In the genomic region with DNA sequence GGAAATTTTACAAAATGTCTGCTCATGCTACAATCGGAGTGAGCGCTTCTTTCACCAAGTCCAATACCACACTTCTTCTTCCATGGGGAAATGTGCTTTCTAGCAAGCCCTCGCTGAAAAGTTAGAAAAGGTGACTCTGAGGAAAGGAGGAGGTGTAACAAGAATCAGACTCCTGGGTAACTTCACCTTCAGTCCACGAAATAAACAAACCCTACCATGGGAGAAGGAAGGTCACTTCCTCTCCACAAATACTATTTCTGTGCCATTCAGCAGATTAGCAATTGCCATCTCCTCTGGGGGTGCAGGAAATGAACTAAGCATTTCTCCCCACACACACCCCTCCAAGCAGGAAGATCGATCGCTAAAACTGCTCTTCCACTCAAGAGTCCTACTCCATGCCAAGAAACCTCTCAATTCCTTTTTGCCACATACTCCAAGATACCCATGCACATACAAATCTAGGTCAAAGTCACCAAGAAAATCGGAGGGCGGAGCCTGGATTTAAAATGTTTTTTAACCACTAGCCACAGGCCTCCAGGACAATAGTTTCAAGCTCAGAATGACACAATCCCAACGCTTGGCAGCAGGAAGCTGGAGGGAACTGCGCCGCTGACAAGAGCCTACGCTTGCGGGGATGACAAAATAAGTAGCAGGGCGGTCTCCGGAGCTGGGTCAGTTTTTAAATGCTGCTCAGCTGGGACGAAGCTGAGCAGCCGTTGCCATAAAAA, we compare ENCODE assay signal across 8 mouse cellular contexts. TPM values are rescaled to one million over a fixed set of nuclear protein-coding genes. Genes with fewer than 3 reads are reported as not detected.
DNase-seq lines count a peak whose midpoint lies in the region; ATAC-seq and TF ChIP-seq lines count a peak whose summit lies in the region.

No protein-coding gene starts in this region.

- no peak for TF ChIP-seq CTCF in heart, postnatal 0 days (IDR thresholded peaks at IDR 0.05; ENCODE audit: low read depth)

- H3K4me3 ChIP-seq in heart, postnatal 0 days (ENCODE audit: low read depth, low read length): peak overlapping the region; percentile 90
- H3K4me3 ChIP-seq in liver, embryonic 13.5 days (replicated peaks): peak overlapping the region; percentile 94
- H3K4me3 ChIP-seq in neural tube, embryonic 12.5 days: peak overlapping the region; percentile 81

- intact Hi-C loops in left cerebral cortex, postnatal 4 days (cut with DNase I): no loop called here

- H3K9ac ChIP-seq in heart, postnatal 0 days (replicated peaks; ENCODE audit: low read depth, low read length): peak overlapping the region; percentile 78
- peak overlapping the region; percentile 98 for H3K9ac ChIP-seq in liver, embryonic 13.5 days
- peak overlapping the region; percentile 75 for H3K9ac ChIP-seq in neural tube, embryonic 12.5 days

- H3K9me3 ChIP-seq in heart, postnatal 0 days (replicated peaks; ENCODE audit: control insufficient read depth, low read length): no peaks in the 10 kb centered on the region
- H3K9me3 ChIP-seq in liver, embryonic 13.5 days (replicated peaks): no peaks in the 10 kb centered on the region
- no peaks in the 10 kb centered on the region for H3K9me3 ChIP-seq in neural tube, embryonic 12.5 days

- H3K36me3 ChIP-seq in heart, postnatal 0 days (replicated peaks; ENCODE audit: control insufficient read depth, insufficient read depth, low read length): peaks cover 20% of the 10 kb centered on the region
- H3K36me3 ChIP-seq in liver, embryonic 13.5 days: peaks cover 41% of the 10 kb centered on the region
- H3K36me3 ChIP-seq in neural tube, embryonic 12.5 days: peaks cover 19% of the 10 kb centered on the region

- no peaks in the 10 kb centered on the region for H3K27me3 ChIP-seq in heart, postnatal 0 days (ENCODE audit: control insufficient read depth, insufficient read depth, low read length)
- H3K27me3 ChIP-seq in liver, embryonic 13.5 days: no peaks in the 10 kb centered on the region
- H3K27me3 ChIP-seq in neural tube, embryonic 12.5 days (replicated peaks): no peaks in the 10 kb centered on the region

- peak; percentile 39 to 49 for DNase-seq in spleen, postnatal 10 days (ENCODE audit: low spot score in 2 of 2)
- DNase-seq in spleen, postnatal 36 days (ENCODE audit: low spot score in 2 of 2): no peak
- peak; percentile 16 for DNase-seq in heart, postnatal 0 days (ENCODE audit: low spot score)
- DNase-seq in liver, embryonic 13.5 days: no peak
- DNase-seq in frontal cortex, postnatal 14 days (ENCODE audit: low spot score in 2 of 2): no peak
- DNase-seq in left cerebral cortex, postnatal 4 days: no peak

- peak overlapping the region; percentile 86 for H3K27ac ChIP-seq in heart, postnatal 0 days (ENCODE audit: low read depth)
- H3K27ac ChIP-seq in liver, embryonic 13.5 days: peak overlapping the region; percentile 96
- no peak overlapping the region for H3K27ac ChIP-seq in neural tube, embryonic 12.5 days

- peak overlapping the region; percentile 82 for H3K4me2 ChIP-seq in heart, postnatal 0 days (ENCODE audit: low read depth, low read length)
- peak overlapping the region; percentile 81 for H3K4me2 ChIP-seq in liver, embryonic 13.5 days
- peak overlapping the region; percentile 84 for H3K4me2 ChIP-seq in neural tube, embryonic 12.5 days (replicated peaks)

- H3K4me1 ChIP-seq in heart, postnatal 0 days (ENCODE audit: control insufficient read depth, insufficient read depth): peaks cover 14% of the 10 kb centered on the region
- H3K4me1 ChIP-seq in liver, embryonic 13.5 days (replicated peaks): peaks cover 64% of the 10 kb centered on the region
- H3K4me1 ChIP-seq in neural tube, embryonic 12.5 days: peaks cover 21% of the 10 kb centered on the region

- WGBS in heart, postnatal 0 days: 7% methylated on average over 17 of the region's 17 CpGs
- WGBS in liver, embryonic 13.5 days (ENCODE audit: insufficient replicate concordance): 5% methylated on average over 17 of the region's 17 CpGs
- WGBS in neural tube, embryonic 12.5 days: 12% methylated on average over 17 of the region's 17 CpGs

- TF ChIP-seq EP300 in heart, postnatal 0 days (IDR thresholded peaks at IDR 0.05; ENCODE audit: low read depth): no peak

- ATAC-seq in common myeloid progenitor, adult 5-6 weeks (replicated peaks; ENCODE audit: low read depth, poor library complexity, severe bottlenecking): peak; percentile 12
- no peak for ATAC-seq in heart, postnatal 0 days (ENCODE audit: insufficient read depth, low read depth)
- peak; percentile 0; the same call in 1 of the 2 replicates for ATAC-seq in liver, embryonic 13.5 days (ENCODE audit: low read depth)
- ATAC-seq in neural tube, embryonic 12.5 days (ENCODE audit: low FRiP score, low read depth): no peak

RNA-seq across cellular contexts. Expression of a gene that starts 0.8 kb away (rescaled TPM):
- total RNA-seq in common myeloid progenitor, adult 5-6 weeks (2017): 76.5 and 149 TPM in 2 replicates
- 14.6 and 27.3 TPM in 2 replicates for total RNA-seq in heart, postnatal 0 days (2014; rRNA removed; ENCODE audit: low replicate concordance)
- 16.1 and 17.3 TPM in 2 replicates for polyA plus RNA-seq in heart, postnatal 0 days (2015; fragmentation: Nextera tagmentation; extraction: Ambion mirVana)
- polyA plus RNA-seq in liver, embryonic 13.5 days (2015; fragmentation: Nextera tagmentation; extraction: Ambion mirVana): 100 and 108 TPM in 2 replicates
- polyA plus RNA-seq in neural tube, embryonic 12.5 days (2016; fragmentation: Nextera tagmentation; extraction: Ambion mirVana): 87.7 and 92.6 TPM in 2 replicates
- total RNA-seq in left cerebral cortex, postnatal 4 days (2021): 10 to 100 TPM; 27.2 to 30.8 TPM

RNA-seq across cellular contexts. Expression of a gene that starts 51.1 kb away (rescaled TPM):
- total RNA-seq in common myeloid progenitor, adult 5-6 weeks (2017): not detected in 2 replicates
- total RNA-seq in heart, postnatal 0 days (2014; rRNA removed; ENCODE audit: low replicate concordance): not detected in 2 replicates
- polyA plus RNA-seq in heart, postnatal 0 days (2015; fragmentation: Nextera tagmentation; extraction: Ambion mirVana): not detected in 2 replicates
- polyA plus RNA-seq in liver, embryonic 13.5 days (2015; fragmentation: Nextera tagmentation; extraction: Ambion mirVana): not detected in 2 replicates
- polyA plus RNA-seq in neural tube, embryonic 12.5 days (2016; fragmentation: Nextera tagmentation; extraction: Ambion mirVana): not detected in 2 replicates
- total RNA-seq in left cerebral cortex, postnatal 4 days (2021): not detected

Comparison
In these comparisons a context has a peak if more than half of its experiments do, and no peak if none do; other contexts are left out.
1. DNase-seq: peak in spleen, postnatal 10 days (2 of 2) and heart, postnatal 0 days (single experiment); none in spleen, postnatal 36 days (0 of 2), liver, embryonic 13.5 days (single experiment), frontal cortex, postnatal 14 days (0 of 2) and left cerebral cortex, postnatal 4 days (single experiment).
2. ATAC-seq: peak in common myeloid progenitor, adult 5-6 weeks (single experiment) and liver, embryonic 13.5 days (single experiment); none in heart, postnatal 0 days (single experiment) and neural tube, embryonic 12.5 days (single experiment).
3. Peak in every context shown above with its lines, with median percentiles within 50 percentile points of each other: H3K4me2 ChIP-seq, H3K4me3 ChIP-seq and H3K9ac ChIP-seq.